Mouse (Mus musculus): ENCODE measurements around the gene Rassf1. TPM values are rescaled to one million over a fixed set of nuclear protein-coding genes. Genes with fewer than 3 reads are reported as not detected.
"Not testable (repeated sequence)": the region's sequence is repeated elsewhere in the genome, so short reads cannot be mapped to it uniquely, and the experiment has no call there.

The Rassf1 gene
- polyA plus RNA-seq, 1 experiment from 2014 or later, result 54.1 TPM

- peaks cover 46% of the 10 kb centered on the region for H3K36me3 ChIP-seq (ENCODE audit: insufficient read depth)
- H3K9ac ChIP-seq, result peak overlapping the region; percentile 76
- DNase-seq (no peak), ATAC-seq (ENCODE audit: insufficient read depth) (no peak)
- no peak for TF ChIP-seq CTCF (IDR thresholded peaks at IDR 0.05; ENCODE audit: low read depth)
- H3K4me1 ChIP-seq (ENCODE audit: insufficient read depth), result peaks cover 30% of the 10 kb centered on the region
- 28% methylated on average over 2 of the region's 2 CpGs for WGBS
- H3K4me3 ChIP-seq (ENCODE audit: low read depth, low read length), result peak overlapping the region; percentile 68
- H3K4me2 ChIP-seq, result peak overlapping the region; percentile 97
- no peaks in the 10 kb centered on the region for H3K9me3 ChIP-seq (ENCODE audit: low read depth, low read length)
- H3K27me3 ChIP-seq (ENCODE audit: insufficient read depth, low read length), result no peaks in the 10 kb centered on the region
- H3K27ac ChIP-seq (ENCODE audit: low read depth), result peak overlapping the region; percentile 98; the same call in 1 of the 2 replicates
These were observed 4.3 kb downstream of the Rassf1 start for GRCm38 (mm10) chr9:107555701-107556100.

DNA sequence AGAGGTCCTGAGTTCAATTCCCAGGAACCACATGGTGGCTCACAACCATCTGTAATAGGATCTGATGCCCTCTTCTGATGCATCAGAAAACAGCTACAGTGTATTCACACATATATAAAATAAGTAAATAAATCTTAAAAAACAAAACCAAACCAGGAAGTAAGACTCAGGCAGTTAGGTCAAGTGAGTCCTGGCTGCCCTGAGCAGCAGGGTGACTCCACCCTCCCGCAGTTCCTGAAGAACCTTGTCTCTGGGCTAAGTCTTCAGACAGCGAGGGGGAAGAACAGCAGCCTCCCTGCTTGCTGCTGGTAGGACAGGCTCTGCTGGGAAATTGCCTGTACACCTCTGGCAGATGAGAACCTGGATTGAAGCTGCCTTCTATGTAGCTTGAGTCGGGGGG, 5.0 kb downstream of the Rassf1 start:
- WGBS, result 60% methylated on average over 3 of the region's 3 CpGs
- ATAC-seq (ENCODE audit: insufficient read depth), result no peak
- DNase-seq, result no peak
- Histone ChIP-seq H3K4me3 (ENCODE audit: low read depth, low read length) (peak overlapping the region; percentile 68), H3K4me2 (peak overlapping the region; percentile 97), H3K9ac (no peak overlapping the region; the same call in 1 of the 2 replicates), H3K4me1 (ENCODE audit: insufficient read depth) (peaks cover 26% of the 10 kb centered on the region), H3K27ac (ENCODE audit: low read depth) (no peak overlapping the region), H3K9me3 (ENCODE audit: low read depth, low read length) (no peaks in the 10 kb centered on the region), H3K27me3 (ENCODE audit: insufficient read depth, low read length) (no peaks in the 10 kb centered on the region), H3K36me3 (ENCODE audit: insufficient read depth) (peaks cover 52% of the 10 kb centered on the region)
- TF ChIP-seq CTCF (IDR thresholded peaks at IDR 0.05; ENCODE audit: low read depth), result no peak

- H3K9ac ChIP-seq, result peak within 1 kb of the TSS; percentile 73
- H3K27me3 ChIP-seq (ENCODE audit: insufficient read depth, low read length), result no peaks in the 10 kb centered on the region
- peaks cover 62% of the 10 kb centered on the region for H3K36me3 ChIP-seq (ENCODE audit: insufficient read depth)
- H3K4me2 ChIP-seq, result peak within 1 kb of the TSS; percentile 81
- no peak for TF ChIP-seq CTCF (IDR thresholded peaks at IDR 0.05; ENCODE audit: low read depth)
- peak; percentile 94 for ATAC-seq (ENCODE audit: insufficient read depth)
- under 1% methylated on average over 46 of the region's 46 CpGs for WGBS
- DNase-seq, result peak; percentile 96
- H3K9me3 ChIP-seq (ENCODE audit: low read depth, low read length), result no peaks in the 10 kb centered on the region
- H3K4me3 ChIP-seq (ENCODE audit: low read depth, low read length), result peak within 1 kb of the TSS; percentile 88
- H3K4me1 ChIP-seq (ENCODE audit: insufficient read depth), result peaks cover 10% of the 10 kb centered on the region
- peak within 1 kb of the TSS; percentile 50; the same call in 1 of the 2 replicates for H3K27ac ChIP-seq (ENCODE audit: low read depth)
These were observed 11.8 kb downstream of the Rassf1 start, which contains the start of gene Tusc2 for GRCm38 (mm10) chr9:107563029-107563581. TSS of gene Tusc2 (plus strand) at chr9:107563255.

DNA sequence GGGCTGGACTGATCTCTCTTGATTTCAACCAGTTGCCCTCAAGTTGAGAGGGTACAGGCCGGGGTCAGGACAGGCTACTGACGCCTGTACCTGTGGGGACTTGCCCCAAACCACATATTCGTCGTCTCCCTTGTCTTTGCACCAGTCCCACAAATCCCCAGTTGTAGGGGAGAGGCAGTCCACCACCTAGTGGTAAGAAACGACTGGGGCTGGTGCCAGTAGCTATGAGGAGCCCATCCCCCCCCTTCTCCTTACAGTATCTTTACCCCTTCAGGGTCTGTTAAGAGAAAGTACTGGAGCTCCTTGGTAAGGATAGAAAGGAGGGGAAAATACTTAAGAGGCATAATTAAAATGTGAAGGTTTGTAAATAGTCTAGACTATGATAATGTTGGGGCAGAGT, 14.2 kb downstream of the Rassf1 start:
- 43% methylated on average over 5 of the region's 5 CpGs for WGBS
- not testable (repeated sequence) for ATAC-seq (ENCODE audit: insufficient read depth); H3K9ac ChIP-seq; H3K27me3 ChIP-seq (ENCODE audit: insufficient read depth, low read length); H3K9me3 ChIP-seq (ENCODE audit: low read depth, low read length); DNase-seq; H3K27ac ChIP-seq (ENCODE audit: low read depth)
- Histone ChIP-seq H3K4me1 (ENCODE audit: insufficient read depth) (peaks cover 18% of the 10 kb centered on the region), H3K4me2 (peak overlapping the region; percentile 50), H3K4me3 (ENCODE audit: low read depth, low read length) (peak overlapping the region; percentile 11), H3K36me3 (ENCODE audit: insufficient read depth) (peaks cover 41% of the 10 kb centered on the region)
- peak; percentile 41 for TF ChIP-seq CTCF (IDR thresholded peaks at IDR 0.05; ENCODE audit: low read depth)

DNA sequence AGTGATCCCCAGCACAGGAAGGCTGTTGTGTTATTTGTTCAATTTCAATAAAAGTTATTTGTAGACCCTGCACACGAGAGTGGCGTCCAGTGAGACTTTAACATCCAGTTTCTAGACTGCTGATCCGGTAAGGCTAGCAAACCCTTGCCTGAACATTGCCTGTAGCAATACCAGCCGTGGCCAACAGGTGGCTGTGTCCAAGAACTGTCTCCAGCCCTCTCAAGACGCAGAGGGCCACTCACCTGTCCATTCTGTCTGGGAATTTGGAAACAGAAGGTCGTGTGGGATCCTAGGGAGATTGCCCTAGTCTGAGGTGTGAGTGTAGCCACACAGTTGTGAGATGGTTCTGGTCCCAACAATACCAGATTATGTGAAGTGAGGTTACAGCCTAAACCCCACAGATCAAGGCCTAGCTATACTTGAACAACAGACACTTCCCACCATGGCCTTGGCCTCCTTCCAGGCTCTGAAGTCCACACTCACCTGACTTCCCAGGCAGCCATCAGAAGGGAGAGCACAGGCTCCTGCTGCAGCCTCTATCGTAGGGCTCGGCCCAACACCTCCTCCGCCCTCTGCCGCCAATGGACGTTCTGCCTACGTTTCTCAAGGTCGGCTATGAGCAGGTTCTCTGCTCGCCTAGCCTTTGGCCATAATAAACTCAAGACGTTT, 14.8 kb downstream of the Rassf1 start:
- Histone ChIP-seq H3K4me2 (peak overlapping the region; percentile 50), H3K27ac (ENCODE audit: low read depth) (peak overlapping the region; percentile 80), H3K4me3 (ENCODE audit: low read depth, low read length) (peak overlapping the region; percentile 13; the same call in 1 of the 2 replicates), H3K9ac (no peak overlapping the region), H3K4me1 (ENCODE audit: insufficient read depth) (peaks cover 24% of the 10 kb centered on the region), H3K27me3 (ENCODE audit: insufficient read depth, low read length) (no peaks in the 10 kb centered on the region), H3K36me3 (ENCODE audit: insufficient read depth) (peaks cover 41% of the 10 kb centered on the region), H3K9me3 (ENCODE audit: low read depth, low read length) (no peaks in the 10 kb centered on the region)
- TF ChIP-seq CTCF (IDR thresholded peaks at IDR 0.05; ENCODE audit: low read depth), result peak; percentile 91
- 51% methylated on average over 15 of the region's 15 CpGs for WGBS
- DNase-seq (peak; percentile 91), ATAC-seq (ENCODE audit: insufficient read depth) (no peak)

DNA sequence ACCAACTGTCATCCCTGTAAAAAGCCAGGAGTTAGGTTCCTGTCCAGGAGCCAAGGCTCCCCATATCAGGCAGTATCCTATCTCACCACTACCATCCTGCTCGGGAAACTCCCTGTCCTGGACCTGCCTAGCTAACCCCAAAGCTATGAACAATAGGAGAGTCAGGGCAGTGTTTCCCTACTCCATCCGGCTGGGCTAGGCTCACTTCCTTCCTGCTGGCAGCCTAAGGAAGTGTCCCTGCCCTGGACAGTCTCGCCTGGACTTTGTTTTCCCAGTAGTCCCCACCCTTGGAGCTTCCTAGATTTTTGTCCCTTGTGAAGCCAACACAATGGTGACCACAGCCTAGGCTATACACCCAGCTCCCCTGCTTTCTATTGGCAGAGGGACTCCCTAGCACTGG, 15.5 kb downstream of the Rassf1 start:
- WGBS, result 57% methylated on average over 3 of the region's 3 CpGs
- Histone ChIP-seq H3K4me1 (ENCODE audit: insufficient read depth) (peaks cover 28% of the 10 kb centered on the region), H3K4me3 (ENCODE audit: low read depth, low read length) (peak overlapping the region; percentile 13; the same call in 1 of the 2 replicates), H3K9ac (no peak overlapping the region), H3K27ac (ENCODE audit: low read depth) (peak overlapping the region; percentile 92), H3K27me3 (ENCODE audit: insufficient read depth, low read length) (no peaks in the 10 kb centered on the region), H3K36me3 (ENCODE audit: insufficient read depth) (peaks cover 41% of the 10 kb centered on the region), H3K4me2 (peak overlapping the region; percentile 65), H3K9me3 (ENCODE audit: low read depth, low read length) (no peaks in the 10 kb centered on the region)
- no peak; the same call in 1 of the 2 replicates for TF ChIP-seq CTCF (IDR thresholded peaks at IDR 0.05; ENCODE audit: low read depth)
- peak; percentile 67 for DNase-seq
- ATAC-seq (ENCODE audit: insufficient read depth), result no peak

- no peaks in the 10 kb centered on the region for H3K9me3 ChIP-seq (ENCODE audit: low read depth, low read length)
- H3K27me3 ChIP-seq (ENCODE audit: insufficient read depth, low read length), result no peaks in the 10 kb centered on the region
- peaks cover 42% of the 10 kb centered on the region for H3K36me3 ChIP-seq (ENCODE audit: insufficient read depth)
- H3K4me2 ChIP-seq, result peak within 1 kb of the TSS; percentile 65
- no peak for DNase-seq
- ATAC-seq (ENCODE audit: insufficient read depth), result no peak; the same call in 1 of the 2 replicates
- TF ChIP-seq CTCF (IDR thresholded peaks at IDR 0.05; ENCODE audit: low read depth), result no peak
- H3K4me3 ChIP-seq (ENCODE audit: low read depth, low read length), result peak within 1 kb of the TSS; percentile 84
- 7% methylated on average over 18 of the region's 18 CpGs for WGBS
- peak within 1 kb of the TSS; percentile 92 for H3K27ac ChIP-seq (ENCODE audit: low read depth)
- peak within 1 kb of the TSS; percentile 89 for H3K9ac ChIP-seq
- H3K4me1 ChIP-seq (ENCODE audit: insufficient read depth), result peaks cover 28% of the 10 kb centered on the region
These were observed 16.5 kb downstream of the Rassf1 start, which contains the start of gene Hyal2 for GRCm38 (mm10) chr9:107567702-107568319. TSS of gene Hyal2 (plus strand) at chr9:107567945.
